Mouse (Mus musculus) lung, postnatal 0 days (tissue): ENCODE results near the gene Bcl11b. TPM values are rescaled to one million over a fixed set of nuclear protein-coding genes. Genes with fewer than 3 reads are reported as not detected.

Experiments used
- ATAC-seq: fragments of 200-750 bp; cut with Nextera tagmentation; 2 replicates; pipeline ENCODE4 v1.8.0; 2017; ENCODE audit warnings: moderate library complexity
- DNase-seq: peaks from one replicate; pipeline ENCODE4 v3.0.0-alpha.2; 2016; ENCODE audit warnings: low spot score
- H3K27ac ChIP-seq: fragments of 300-500 bp; sonication (generic); 2 replicates; pipeline ENCODE4 v1.5.1; 2014; ENCODE audit warnings: antibody characterized with exemption, mild to moderate bottlenecking, low read length, mixed read lengths
- H3K27me3 ChIP-seq: fragments of 300-500 bp; sonication (generic); replicated peaks from 2 replicates; pipeline ENCODE4 v1.6.1; 2014; ENCODE audit warnings: low read length, mixed read lengths; ENCODE audit not compliant: insufficient read depth
- H3K36me3 ChIP-seq: fragments of 300-500 bp; sonication (generic); 2 replicates; pipeline ENCODE4 v1.6.1; 2014; ENCODE audit warnings: low read length, mixed read lengths; ENCODE audit not compliant: insufficient read depth
- H3K4me1 ChIP-seq: fragments of 300-500 bp; sonication (generic); 2 replicates; pipeline ENCODE4 v1.6.1; 2014; ENCODE audit warnings: antibody characterized with exemption, low read depth, low read length, mixed read lengths; ENCODE audit not compliant: insufficient read depth
- H3K4me2 ChIP-seq: fragments of 300-500 bp; sonication (generic); replicated peaks from 2 replicates; pipeline ENCODE4 v1.6.1; 2014; ENCODE audit warnings: low read depth, mild to moderate bottlenecking, low read length, moderate library complexity, mixed read lengths
- H3K4me3 ChIP-seq: fragments of 300-500 bp; sonication (generic); 2 replicates; pipeline ENCODE4 v1.5.1; 2014; ENCODE audit warnings: low read depth, low read length
- H3K9ac ChIP-seq: fragments of 300-500 bp; sonication (generic); replicated peaks from 2 replicates; pipeline ENCODE4 v1.6.1; 2014; ENCODE audit warnings: low read depth, mild to moderate bottlenecking
- H3K9me3 ChIP-seq: fragments of 300-500 bp; sonication (generic); 2 replicates; pipeline ENCODE4 v1.6.1; 2016; ENCODE audit warnings: low read length, mixed read lengths
- CTCF ChIP-seq: IDR thresholded peaks from 2 replicates; pipeline ENCODE4 v1.5.1; 2016; ENCODE audit warnings: antibody characterized with exemption, mild to moderate bottlenecking
- EP300 ChIP-seq: IDR thresholded peaks from 2 replicates; pipeline ENCODE4 v1.6.1; 2016; ENCODE audit warnings: antibody characterized with exemption, mild to moderate bottlenecking, control low read depth
- WGBS: fragments of 180-500 bp; shearing (Covaris S2); extraction: QIAGEN DNeasy Blood & Tissue Kit; methylation state at CpG from one replicate; pipeline ENCODE4 v1.1.7; 2014; 5-methylcytosine and 5-hydroxymethylcytosine counted together
- polyA plus RNA-seq: library from polyadenylated mRNA; unstranded; fragments of >200 nt; fragmentation: Nextera tagmentation; extraction: Ambion mirVana; gene quantifications from 2 replicates; pipeline ENCODE4 v1.2.1, GENCODE M21; 2015

The Bcl11b gene
- polyA plus RNA-seq, 1 experiment from 2014 or later: 0.44 TPM

GRCm38 (mm10) chr12:107980261-107980961 lies 23.0 kb downstream of the Bcl11b start:
- Histone ChIP-seq H3K27me3 (peaks cover 17% of the 10 kb centered on the region), H3K27ac (no peak overlapping the region), H3K4me1 (0 out of 2 replicates have a peak, but pooled peaks cover 7% of the 10 kb centered on the region), H3K9ac (no peak overlapping the region; the same call in 1 of the 2 replicates), H3K4me2 (peak overlapping the region; percentile 86), H3K36me3 (no peaks in the 10 kb centered on the region), H3K4me3 (peak overlapping the region; percentile 44), H3K9me3 (no peaks in the 10 kb centered on the region)
- ATAC-seq (peak; percentile 66), DNase-seq (no peak)
- TF ChIP-seq CTCF (no peak), EP300 (no peak)
- WGBS: 3% methylated on average over 47 of the region's 51 CpGs

DNA sequence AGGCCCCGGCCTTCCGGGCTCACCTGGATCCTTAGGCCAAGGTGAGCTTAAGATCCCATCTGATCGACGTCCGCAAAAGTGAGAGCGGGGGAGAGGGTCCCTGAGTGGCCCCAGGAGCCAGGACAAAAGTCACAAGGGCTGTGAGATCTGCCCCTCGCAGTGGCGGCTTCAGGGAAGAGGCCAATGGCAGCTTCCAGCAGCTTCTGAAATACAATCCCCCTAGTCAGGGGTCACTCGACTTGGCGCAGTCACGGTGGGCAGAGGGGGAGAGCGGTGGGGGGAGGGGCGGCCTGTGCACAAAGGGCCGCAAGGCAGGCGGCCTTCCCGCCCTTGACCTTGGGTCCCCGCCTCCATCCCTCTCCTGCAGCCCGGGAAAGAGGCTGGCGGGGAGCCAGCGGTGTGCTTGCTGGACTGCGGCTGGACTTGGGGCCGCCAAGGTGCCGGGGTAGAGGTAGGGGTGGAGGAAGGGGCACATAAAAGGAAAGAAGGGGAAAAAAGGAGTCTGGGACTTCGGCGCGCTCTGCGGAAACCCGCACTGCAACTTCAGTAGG lies 23.6 kb downstream of the Bcl11b start:
- TF ChIP-seq CTCF: no peak
- no peak for TF ChIP-seq EP300
- no peaks in the 10 kb centered on the region for H3K9me3 ChIP-seq
- H3K4me2 ChIP-seq: peak overlapping the region; percentile 86
- 7% methylated on average over 27 of the region's 28 CpGs for WGBS
- H3K4me1 ChIP-seq: 0 out of 2 replicates have a peak, but pooled peaks cover 7% of the 10 kb centered on the region
- H3K9ac ChIP-seq: no peak overlapping the region; the same call in 1 of the 2 replicates
- peak overlapping the region; percentile 44 for H3K4me3 ChIP-seq
- ATAC-seq (peak; percentile 47), DNase-seq (peak; percentile 52)
- no peaks in the 10 kb centered on the region for H3K36me3 ChIP-seq
- H3K27ac ChIP-seq: no peak overlapping the region
- H3K27me3 ChIP-seq: peaks cover 17% of the 10 kb centered on the region

DNA sequence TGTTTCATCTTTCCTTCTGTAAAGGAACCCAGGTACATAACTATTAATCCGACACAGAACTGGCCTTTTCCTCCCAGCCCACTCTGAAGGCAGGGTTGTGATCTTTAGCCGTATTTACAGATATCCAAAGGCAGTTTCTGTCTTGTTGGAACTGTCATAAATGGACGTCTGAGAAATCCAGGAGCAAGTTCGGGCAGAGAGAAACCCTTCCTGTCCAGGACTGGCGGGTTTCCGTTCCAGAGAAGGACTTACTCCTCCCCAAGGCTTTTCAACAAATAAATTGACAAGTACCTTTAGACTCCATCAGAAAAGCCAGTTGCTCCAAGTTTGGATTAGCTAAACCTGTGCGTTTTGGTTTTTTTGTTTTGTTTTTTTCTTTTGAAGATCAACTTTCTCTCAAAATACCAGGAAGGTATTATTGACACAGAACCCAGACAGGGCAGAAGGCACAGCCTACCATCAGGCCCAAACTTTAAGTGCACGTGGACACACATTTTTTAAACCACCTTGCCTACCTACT lies 24.6 kb downstream of the Bcl11b start:
- H3K27ac ChIP-seq: no peak overlapping the region
- H3K9ac ChIP-seq: no peak overlapping the region
- WGBS: 72% methylated on average over 8 of the region's 8 CpGs
- ATAC-seq (no peak), DNase-seq (no peak)
- TF ChIP-seq CTCF (no peak), EP300 (no peak)
- no peaks in the 10 kb centered on the region for H3K9me3 ChIP-seq
- H3K4me1 ChIP-seq: 0 out of 2 replicates have a peak, but pooled peaks cover 7% of the 10 kb centered on the region
- peaks cover 17% of the 10 kb centered on the region for H3K27me3 ChIP-seq
- no peak overlapping the region for H3K4me3 ChIP-seq
- no peak overlapping the region for H3K4me2 ChIP-seq
- no peaks in the 10 kb centered on the region for H3K36me3 ChIP-seq

- H3K4me1 ChIP-seq: 0 out of 2 replicates have a peak, but pooled peaks cover 7% of the 10 kb centered on the region
- DNase-seq: no peak
- ATAC-seq: no peak
- H3K27ac ChIP-seq: no peak overlapping the region
- WGBS: 38% methylated on average over 14 of the region's 14 CpGs
- H3K36me3 ChIP-seq: no peaks in the 10 kb centered on the region
- TF ChIP-seq CTCF: no peak
- no peak for TF ChIP-seq EP300
- H3K4me2 ChIP-seq: no peak overlapping the region
- H3K9me3 ChIP-seq: no peaks in the 10 kb centered on the region
- no peak overlapping the region for H3K9ac ChIP-seq
- no peak overlapping the region for H3K4me3 ChIP-seq
- peaks cover 17% of the 10 kb centered on the region for H3K27me3 ChIP-seq
These were observed 25.3 kb downstream of the Bcl11b start for GRCm38 (mm10) chr12:107978063-107978462.

DNA sequence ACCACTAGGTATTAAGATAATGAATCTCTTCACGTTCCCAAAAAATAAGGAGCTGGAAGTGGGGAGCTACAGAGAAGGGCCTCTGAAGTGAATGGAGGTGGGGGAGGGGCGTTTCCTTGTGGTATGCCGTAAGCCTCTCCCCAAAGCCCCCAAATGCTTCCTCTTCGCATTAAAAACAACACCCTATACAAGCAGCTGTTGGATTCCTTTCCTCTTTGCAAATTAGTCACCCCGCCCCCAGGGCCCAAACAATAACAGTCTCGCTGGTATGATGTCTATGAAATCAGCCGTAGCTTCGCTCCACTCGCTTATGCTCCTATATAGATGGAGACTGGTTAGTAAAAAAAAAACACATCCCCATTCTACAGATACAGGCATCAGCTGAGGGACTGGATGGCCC lies 25.9 kb downstream of the Bcl11b start:
- H3K27ac ChIP-seq: no peak overlapping the region
- no peaks in the 10 kb centered on the region for H3K36me3 ChIP-seq
- H3K4me3 ChIP-seq: no peak overlapping the region
- no peak overlapping the region for H3K4me2 ChIP-seq
- no peak for TF ChIP-seq CTCF
- no peak for TF ChIP-seq EP300
- H3K27me3 ChIP-seq: peaks cover 17% of the 10 kb centered on the region
- ATAC-seq (no peak), DNase-seq (no peak)
- 0 out of 2 replicates have a peak, but pooled peaks cover 7% of the 10 kb centered on the region for H3K4me1 ChIP-seq
- H3K9me3 ChIP-seq: no peaks in the 10 kb centered on the region
- 39% methylated on average over 9 of the region's 9 CpGs for WGBS
- no peak overlapping the region for H3K9ac ChIP-seq

- TF ChIP-seq EP300: no peak
- no peak for TF ChIP-seq CTCF
- Histone ChIP-seq H3K27ac (no peak overlapping the region), H3K4me1 (0 out of 2 replicates have a peak, but pooled peaks cover 7% of the 10 kb centered on the region), H3K9me3 (no peaks in the 10 kb centered on the region), H3K36me3 (no peaks in the 10 kb centered on the region), H3K27me3 (peaks cover 17% of the 10 kb centered on the region), H3K4me2 (no peak overlapping the region), H3K4me3 (no peak overlapping the region), H3K9ac (no peak overlapping the region)
- DNase-seq: no peak
- no peak for ATAC-seq
- WGBS: 60% methylated on average over 8 of the region's 8 CpGs
These were observed 26.3 kb downstream of the Bcl11b start for GRCm38 (mm10) chr12:107977086-107977485.
